Mouse (Mus musculus): Measurements from ENCODE around the gene Mfrp. TPM values are rescaled to one million over a fixed set of nuclear protein-coding genes. Genes with fewer than 3 reads are reported as not detected.
A peak's percentile ranks its signal among the peaks of the same experiment; 100 is the strongest.

The Mfrp gene
- 0.21 and 0.39 TPM in 2 replicates for polyA plus RNA-seq (2015; fragmentation: Nextera tagmentation; extraction: Ambion mirVana)

DNA sequence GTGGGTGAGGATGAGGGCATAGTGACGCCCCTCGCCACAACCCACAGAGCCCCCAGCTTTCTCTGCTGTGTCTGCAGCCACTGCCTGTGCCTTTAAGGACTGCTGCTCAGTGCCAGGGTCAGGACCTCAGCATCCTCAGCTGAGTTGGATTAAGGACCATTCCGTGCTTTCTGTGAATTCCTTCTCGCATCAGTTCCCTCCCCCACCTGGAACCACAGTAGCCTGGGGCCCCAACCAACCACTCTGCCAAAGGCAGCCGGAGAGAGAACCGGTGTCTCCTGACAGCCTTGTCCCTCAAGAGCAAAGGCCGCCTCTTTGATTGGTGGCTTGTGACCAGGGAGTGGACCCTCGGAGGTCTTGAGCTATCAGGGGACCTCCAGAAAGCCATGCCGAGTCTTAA lies at the start of gene Mfrp:
Gene Mfrp, plus strand, starts transcription at position 240 of the 400 bp plus-strand sequence.
- H3K36me3 ChIP-seq, result peaks cover 35% of the 10 kb centered on the region
- H3K4me3 ChIP-seq, result no peak within 1 kb of the TSS
- no peaks in the 10 kb centered on the region for H3K27me3 ChIP-seq
- H3K27ac ChIP-seq, result no peak within 1 kb of the TSS
- no peaks in the 10 kb centered on the region for H3K9me3 ChIP-seq
- ATAC-seq (ENCODE audit: insufficient number of reproducible peaks, insufficient read depth, low FRiP score, low TSS enrichment, low read depth), result no peak
- 28% methylated on average over 9 of the region's 9 CpGs for WGBS
- H3K4me2 ChIP-seq, result no peak within 1 kb of the TSS
- H3K4me1 ChIP-seq, result peaks cover 10% of the 10 kb centered on the region
- H3K9ac ChIP-seq, result 0 out of 2 replicates have a peak within 1 kb of the TSS, but pooled peaks have one; percentile 32

DNA sequence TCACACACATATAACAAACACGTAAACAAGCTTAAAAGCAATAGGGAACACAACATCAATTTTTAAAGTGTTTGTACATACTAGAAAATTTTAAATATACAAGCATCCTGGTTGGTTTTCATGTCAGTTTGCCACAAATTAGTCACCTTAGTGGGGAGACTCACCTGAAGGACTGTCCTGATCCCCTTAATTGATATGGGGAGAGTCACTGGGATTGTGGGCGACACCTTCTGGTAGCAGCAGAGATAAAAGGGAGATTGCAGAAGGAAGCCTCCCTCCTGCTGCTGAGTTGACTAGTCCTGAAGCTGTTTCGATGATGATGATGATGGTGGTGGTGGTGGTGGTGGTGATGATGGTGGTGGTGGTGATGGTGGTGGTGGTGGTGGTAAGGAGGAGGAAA lies 48.7 kb upstream of the Mfrp start:
- no peaks in the 10 kb centered on the region for H3K36me3 ChIP-seq
- H3K4me2 ChIP-seq, result no peak overlapping the region
- ATAC-seq (ENCODE audit: insufficient number of reproducible peaks, insufficient read depth, low FRiP score, low TSS enrichment, low read depth), result no peak
- no peak overlapping the region for H3K4me3 ChIP-seq
- H3K4me1 ChIP-seq, result peaks cover 10% of the 10 kb centered on the region; the same call in 1 of the 2 replicates
- no peak overlapping the region for H3K27ac ChIP-seq
- WGBS, result 51% methylated on average over 3 of the region's 3 CpGs
- no peak overlapping the region for H3K9ac ChIP-seq
- H3K9me3 ChIP-seq, result no peaks in the 10 kb centered on the region; the same call in 1 of the 2 replicates
- H3K27me3 ChIP-seq, result peaks cover 2% of the 10 kb centered on the region; the same call in 1 of the 2 replicates

GRCm38 (mm10) chr9:44053936-44054335 lies 47.6 kb upstream of the Mfrp start:
- Histone ChIP-seq H3K27ac (no peak overlapping the region), H3K4me2 (no peak overlapping the region), H3K9me3 (no peaks in the 10 kb centered on the region; the same call in 1 of the 2 replicates), H3K4me1 (peaks cover 4% of the 10 kb centered on the region; the same call in 1 of the 2 replicates), H3K9ac (no peak overlapping the region), H3K4me3 (no peak overlapping the region), H3K27me3 (no peaks in the 10 kb centered on the region), H3K36me3 (no peaks in the 10 kb centered on the region)
- no peak for ATAC-seq (ENCODE audit: insufficient number of reproducible peaks, insufficient read depth, low FRiP score, low TSS enrichment, low read depth)
- WGBS, result 74% methylated on average over 1 of the region's 1 CpGs

DNA sequence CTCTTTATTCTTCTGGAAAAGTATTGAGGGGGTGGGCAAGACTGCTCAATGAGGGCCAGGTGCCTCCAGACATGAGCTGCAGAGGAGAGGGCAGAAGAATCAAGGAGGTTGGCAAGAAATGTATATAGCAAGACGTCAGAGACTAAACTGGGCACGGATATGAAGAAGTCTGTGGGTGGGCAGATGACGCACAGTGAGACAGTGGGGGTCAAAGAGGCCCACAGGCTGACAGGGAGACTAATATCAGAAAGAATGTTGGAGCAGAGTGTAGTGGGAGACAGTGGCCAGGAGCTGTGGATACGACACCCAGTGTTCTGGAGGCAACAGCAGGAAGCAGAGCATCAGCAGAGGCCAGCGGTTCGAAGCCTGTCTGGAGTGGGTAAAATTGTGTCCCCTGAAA lies 42.9 kb upstream of the Mfrp start:
- Histone ChIP-seq H3K4me2 (no peak overlapping the region), H3K9me3 (no peaks in the 10 kb centered on the region; the same call in 1 of the 2 replicates), H3K9ac (no peak overlapping the region), H3K4me3 (no peak overlapping the region), H3K27ac (no peak overlapping the region), H3K36me3 (no peaks in the 10 kb centered on the region), H3K27me3 (no peaks in the 10 kb centered on the region), H3K4me1 (no peaks in the 10 kb centered on the region)
- no peak for ATAC-seq (ENCODE audit: insufficient number of reproducible peaks, insufficient read depth, low FRiP score, low TSS enrichment, low read depth)
- WGBS, result 82% methylated on average over 6 of the region's 6 CpGs

- Histone ChIP-seq H3K9ac (no peak overlapping the region), H3K36me3 (no peaks in the 10 kb centered on the region), H3K27me3 (no peaks in the 10 kb centered on the region), H3K4me3 (no peak overlapping the region), H3K27ac (no peak overlapping the region), H3K4me1 (peaks cover 16% of the 10 kb centered on the region), H3K9me3 (no peaks in the 10 kb centered on the region), H3K4me2 (no peak overlapping the region)
- no peak for ATAC-seq (ENCODE audit: insufficient number of reproducible peaks, insufficient read depth, low FRiP score, low TSS enrichment, low read depth)
- 38% methylated on average over 1 of the region's 1 CpGs for WGBS
Observed at GRCm38 (mm10) chr9:44065177-44065576, 36.4 kb upstream of the Mfrp start.

- 1% methylated on average over 38 of the region's 38 CpGs for whole genome bisulfite sequencing
- peak; percentile 92 for ATAC-seq (ENCODE audit: insufficient number of reproducible peaks, insufficient read depth, low FRiP score, low TSS enrichment, low read depth)
Observed at GRCm38 (mm10) chr9:44066785-44067225, 34.7 kb upstream of the Mfrp start, which contains the start of gene Usp2. Gene Usp2 (plus strand): TSS chr9:44067021.

GRCm38 (mm10) chr9:44067241-44067959 lies 34.1 kb upstream of the Mfrp start:
- WGBS, result 4% methylated on average over 15 of the region's 15 CpGs
- peak overlapping the region; percentile 55 for H3K4me3 ChIP-seq
- no peaks in the 10 kb centered on the region for H3K27me3 ChIP-seq
- H3K4me1 ChIP-seq, result peaks cover 36% of the 10 kb centered on the region
- H3K36me3 ChIP-seq, result no peaks in the 10 kb centered on the region
- 0 out of 2 replicates have a peak, but pooled peaks have one; percentile 8 for ATAC-seq (ENCODE audit: insufficient number of reproducible peaks, insufficient read depth, low FRiP score, low TSS enrichment, low read depth)
- peak overlapping the region; percentile 28; the same call in 1 of the 2 replicates for H3K27ac ChIP-seq
- no peaks in the 10 kb centered on the region for H3K9me3 ChIP-seq
- peak overlapping the region; percentile 74 for H3K9ac ChIP-seq
- peak overlapping the region; percentile 93 for H3K4me2 ChIP-seq

More at GRCm38 (mm10) chr9:44066785-44067225, 34.7 kb upstream of the Mfrp start, which contains the start of gene Usp2:
- peak within 1 kb of the TSS; percentile 74 for H3K9ac ChIP-seq
- H3K36me3 ChIP-seq, result no peaks in the 10 kb centered on the region
- peak within 1 kb of the TSS; percentile 93 for H3K4me2 ChIP-seq
- no peaks in the 10 kb centered on the region for H3K9me3 ChIP-seq
- H3K27ac ChIP-seq, result peak within 1 kb of the TSS; percentile 28; the same call in 1 of the 2 replicates
- H3K27me3 ChIP-seq, result no peaks in the 10 kb centered on the region
- H3K4me1 ChIP-seq, result peaks cover 31% of the 10 kb centered on the region
- peak within 1 kb of the TSS; percentile 55 for H3K4me3 ChIP-seq

DNA sequence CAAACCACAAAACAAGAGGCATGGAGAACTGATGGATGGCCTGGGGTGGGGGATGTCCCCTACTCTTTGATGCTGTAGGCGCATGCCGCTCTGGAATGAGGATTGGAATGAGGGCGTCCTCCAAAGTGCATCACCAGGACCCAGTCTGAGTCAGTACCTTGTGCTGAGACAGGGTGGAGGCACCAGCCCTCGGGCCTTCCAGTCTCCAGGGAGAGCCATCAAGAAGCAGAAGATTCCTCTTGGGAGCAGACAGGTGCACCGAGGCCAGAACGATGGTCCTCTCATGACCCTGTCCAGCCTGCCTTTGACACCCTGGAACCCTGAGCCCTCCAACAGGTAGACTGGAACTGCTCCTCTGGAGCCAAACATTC lies 33.6 kb upstream of the Mfrp start:
- Histone ChIP-seq H3K4me1 (peaks cover 39% of the 10 kb centered on the region), H3K27ac (no peak overlapping the region), H3K36me3 (no peaks in the 10 kb centered on the region), H3K4me2 (peak overlapping the region; percentile 93), H3K9ac (no peak overlapping the region), H3K9me3 (no peaks in the 10 kb centered on the region), H3K4me3 (0 out of 2 replicates have a peak overlapping the region, but pooled peaks have one; percentile 55), H3K27me3 (no peaks in the 10 kb centered on the region)
- WGBS, result 71% methylated on average over 6 of the region's 6 CpGs
- ATAC-seq (ENCODE audit: insufficient number of reproducible peaks, insufficient read depth, low FRiP score, low TSS enrichment, low read depth), result no peak

- Histone ChIP-seq H3K27me3 (no peaks in the 10 kb centered on the region), H3K4me3 (no peak overlapping the region), H3K4me2 (no peak overlapping the region), H3K9ac (no peak overlapping the region), H3K27ac (no peak overlapping the region), H3K36me3 (no peaks in the 10 kb centered on the region), H3K9me3 (no peaks in the 10 kb centered on the region), H3K4me1 (peaks cover 39% of the 10 kb centered on the region)
- WGBS, result 11% methylated on average over 7 of the region's 7 CpGs
- no peak for ATAC-seq (ENCODE audit: insufficient number of reproducible peaks, insufficient read depth, low FRiP score, low TSS enrichment, low read depth)
Observed at GRCm38 (mm10) chr9:44069252-44069651, 32.3 kb upstream of the Mfrp start.

GRCm38 (mm10) chr9:44070113-44070843 lies 31.3 kb upstream of the Mfrp start:
- H3K4me1 ChIP-seq, result peaks cover 39% of the 10 kb centered on the region
- H3K9ac ChIP-seq, result peak overlapping the region; percentile 17; the same call in 1 of the 2 replicates
- no peak overlapping the region for H3K4me2 ChIP-seq
- 57% methylated on average over 14 of the region's 14 CpGs for WGBS
- no peaks in the 10 kb centered on the region for H3K27me3 ChIP-seq
- H3K36me3 ChIP-seq, result no peaks in the 10 kb centered on the region
- no peak overlapping the region for H3K27ac ChIP-seq
- no peak for ATAC-seq (ENCODE audit: insufficient number of reproducible peaks, insufficient read depth, low FRiP score, low TSS enrichment, low read depth)
- no peak overlapping the region for H3K4me3 ChIP-seq
- H3K9me3 ChIP-seq, result no peaks in the 10 kb centered on the region

DNA sequence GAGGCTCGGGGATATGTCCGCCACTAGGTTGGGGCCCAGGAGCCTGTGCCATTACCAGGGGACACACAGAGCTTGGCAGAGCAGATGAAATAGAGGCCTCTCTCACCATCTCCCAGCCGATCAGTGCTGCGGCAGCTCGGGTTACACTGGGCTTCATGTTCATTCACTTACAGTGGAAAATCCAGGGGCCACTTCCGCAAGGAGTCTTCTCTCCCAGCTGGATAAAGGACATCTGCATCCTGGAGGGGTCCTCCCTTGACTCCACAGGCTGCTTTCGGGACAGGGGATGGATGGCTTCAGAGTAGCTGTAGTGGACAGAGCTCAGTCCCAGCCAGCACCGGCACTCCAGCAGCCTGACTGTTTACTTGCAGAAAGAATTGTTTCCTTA lies 30.7 kb upstream of the Mfrp start:
- no peak overlapping the region for H3K4me2 ChIP-seq
- H3K4me1 ChIP-seq, result peaks cover 39% of the 10 kb centered on the region
- WGBS, result 24% methylated on average over 8 of the region's 8 CpGs
- no peaks in the 10 kb centered on the region for H3K27me3 ChIP-seq
- no peak for ATAC-seq (ENCODE audit: insufficient number of reproducible peaks, insufficient read depth, low FRiP score, low TSS enrichment, low read depth)
- H3K36me3 ChIP-seq, result no peaks in the 10 kb centered on the region
- no peaks in the 10 kb centered on the region for H3K9me3 ChIP-seq
- peak overlapping the region; percentile 17; the same call in 1 of the 2 replicates for H3K9ac ChIP-seq
- H3K4me3 ChIP-seq, result no peak overlapping the region
- H3K27ac ChIP-seq, result no peak overlapping the region

Data from embryonic facial prominence, embryonic 13.5 days (tissue).